Mouse (Mus musculus) ES-Bruce4 (cell line): ENCODE measurements around the gene Lce3f.

Experiments used
- CTCF ChIP-seq: IDR thresholded peaks from one replicate; pipeline ENCODE4 v1.8.1; 2011; ENCODE audit warnings: low read depth, low read length
- POLR2A ChIP-seq: IDR thresholded peaks from one replicate; pipeline ENCODE4 v1.8.1; 2011; ENCODE audit warnings: low read length; ENCODE audit not compliant: insufficient read depth

DNA sequence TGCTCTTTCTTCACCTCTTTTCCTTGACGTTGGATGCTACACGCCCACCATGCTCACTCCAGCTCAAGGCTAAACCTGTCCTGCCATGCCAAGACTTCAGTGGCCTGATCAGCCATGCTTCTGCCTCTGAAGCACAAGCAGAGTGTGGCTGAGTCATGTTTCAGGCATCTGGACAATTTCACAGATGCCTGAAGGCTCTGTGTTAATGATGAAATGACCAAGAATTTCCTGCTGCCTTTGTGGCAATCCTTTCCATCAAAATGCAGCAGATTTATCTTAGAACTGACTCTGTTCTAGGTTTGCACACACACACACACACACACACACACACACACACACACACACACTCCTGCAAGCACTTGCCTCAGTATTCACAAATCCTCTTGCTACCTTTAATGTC is 33.5 kb downstream of the Lce3f start:
- no peak for TF ChIP-seq CTCF
- TF ChIP-seq POLR2A, result no peak
